11 mouse cellular contexts compared by ENCODE assay signal in genomic region chr5:4825951-4826350, GRCm38 (mm10).
DNase-seq lines count a peak whose midpoint lies in the region; ATAC-seq and TF ChIP-seq lines count a peak whose summit lies in the region.
"Had no signal": no experiment of that assay in that cellular context is flagged by ENCODE, and none has a peak within 500 bp of the region (broad histone marks: within the 10 kb centered on the region; RNA-seq: fewer than 3 reads in every experiment).

No protein-coding gene starts in this region.

- H3K4me3 ChIP-seq in forebrain, embryonic 10.5 days = no peak overlapping the region
- H3K4me3 ChIP-seq in forebrain, postnatal 0 days (ENCODE audit: low read depth, low read length) = no peak overlapping the region
- no peak overlapping the region for H3K4me3 ChIP-seq in limb, embryonic 14.5 days (replicated peaks; ENCODE audit: low read length)
- H3K4me3 ChIP-seq in forebrain, embryonic 12.5 days (replicated peaks) = no peak overlapping the region
- H3K4me3 ChIP-seq: forebrain, embryonic 15.5 days; hindbrain, embryonic 15.5 days had no signal

- H3K4me2 ChIP-seq in forebrain, postnatal 0 days (ENCODE audit: low read depth) = no peak overlapping the region
- H3K4me2 ChIP-seq in limb, embryonic 14.5 days (replicated peaks; ENCODE audit: low read depth, low read length, severe bottlenecking) = no peak overlapping the region
- H3K4me2 ChIP-seq in forebrain, embryonic 12.5 days = no peak overlapping the region
- H3K4me2 ChIP-seq: forebrain, embryonic 15.5 days; hindbrain, embryonic 15.5 days had no signal

- no peak overlapping the region for H3K9ac ChIP-seq in forebrain, postnatal 0 days
- no peak overlapping the region for H3K9ac ChIP-seq in limb, embryonic 14.5 days (ENCODE audit: low read depth, low read length, severe bottlenecking)
- H3K9ac ChIP-seq in forebrain, embryonic 12.5 days = no peak overlapping the region
- H3K9ac ChIP-seq: forebrain, embryonic 15.5 days; hindbrain, embryonic 15.5 days had no signal

- H3K27me3 ChIP-seq in forebrain, embryonic 10.5 days (ENCODE audit: poor library complexity, severe bottlenecking) = no peaks in the 10 kb centered on the region
- H3K27me3 ChIP-seq in forebrain, postnatal 0 days (ENCODE audit: insufficient read depth, low read length) = no peaks in the 10 kb centered on the region
- H3K27me3 ChIP-seq in limb, embryonic 14.5 days (ENCODE audit: control insufficient read depth, insufficient read depth, low read length) = no peaks in the 10 kb centered on the region
- 0 out of 2 replicates have a peak, but pooled peaks cover 4% of the 10 kb centered on the region for H3K27me3 ChIP-seq in forebrain, embryonic 12.5 days
- H3K27me3 ChIP-seq: forebrain, embryonic 15.5 days; hindbrain, embryonic 15.5 days had no signal

- no peak for TF ChIP-seq POLR2A in limb, embryonic 14.5 days (IDR thresholded peaks at IDR 0.05; ENCODE audit: borderline replicate concordance, extremely low read depth, insufficient read depth, insufficient read length)

- no peak for ATAC-seq in forebrain, postnatal 0 days
- no peak for ATAC-seq in limb, embryonic 14.5 days (ENCODE audit: low FRiP score, low read depth)
- no peak for ATAC-seq in forebrain, embryonic 12.5 days (ENCODE audit: low FRiP score)
- no peak for ATAC-seq in monocyte, adult 5-6 weeks (replicated peaks; ENCODE audit: insufficient number of reproducible peaks, low FRiP score, low TSS enrichment, poor library complexity, severe bottlenecking)
- ATAC-seq: forebrain, embryonic 15.5 days had no signal

- H3K36me3 ChIP-seq in forebrain, embryonic 10.5 days (replicated peaks) = no peaks in the 10 kb centered on the region
- H3K36me3 ChIP-seq in forebrain, postnatal 0 days (ENCODE audit: insufficient read depth) = no peaks in the 10 kb centered on the region
- H3K36me3 ChIP-seq in limb, embryonic 14.5 days (ENCODE audit: control insufficient read depth, insufficient read depth, low read length) = no peaks in the 10 kb centered on the region
- no peaks in the 10 kb centered on the region for H3K36me3 ChIP-seq in forebrain, embryonic 12.5 days (replicated peaks)
- H3K36me3 ChIP-seq: forebrain, embryonic 15.5 days; hindbrain, embryonic 15.5 days had no signal

- H3K27ac ChIP-seq in forebrain, embryonic 10.5 days = peak overlapping the region; percentile 4; the same call in 1 of the 2 replicates
- no peak overlapping the region for H3K27ac ChIP-seq in forebrain, postnatal 0 days (ENCODE audit: low read depth, low read length)
- H3K27ac ChIP-seq in limb, embryonic 14.5 days (replicated peaks; ENCODE audit: low read depth, low read length) = no peak overlapping the region
- no peak overlapping the region for H3K27ac ChIP-seq in forebrain, embryonic 12.5 days
- H3K27ac ChIP-seq: forebrain, embryonic 15.5 days; hindbrain, embryonic 15.5 days had no signal

- no peak for TF ChIP-seq CTCF in forebrain, postnatal 0 days (IDR thresholded peaks at IDR 0.05; ENCODE audit: low read depth)

- 83% methylated on average over 7 of the region's 7 CpGs for WGBS in forebrain, embryonic 10.5 days
- WGBS in forebrain, postnatal 0 days = 84% methylated on average over 7 of the region's 7 CpGs
- 31% methylated on average over 7 of the region's 7 CpGs for WGBS in limb, embryonic 14.5 days
- 78% methylated on average over 7 of the region's 7 CpGs for WGBS in forebrain, embryonic 12.5 days

- H3K4me1 ChIP-seq in forebrain, embryonic 10.5 days = peaks cover 21% of the 10 kb centered on the region
- H3K4me1 ChIP-seq in forebrain, postnatal 0 days (ENCODE audit: insufficient read depth) = peaks cover under 1% of the 10 kb centered on the region
- H3K4me1 ChIP-seq in limb, embryonic 14.5 days (ENCODE audit: control insufficient read depth, insufficient read depth, low read length) = peaks cover 8% of the 10 kb centered on the region
- H3K4me1 ChIP-seq in forebrain, embryonic 12.5 days = peaks cover 18% of the 10 kb centered on the region

- DNase-seq in forebrain, embryonic 10.5 days (ENCODE audit: extremely low spot score, low spot score) = no peak
- no peak for DNase-seq in forebrain, postnatal 0 days
- DNase-seq in Muller cell, postnatal 12 days (ENCODE audit: inconsistent ontology term) = peak; percentile 46
- peak; percentile 36 for DNase-seq in heart, postnatal 4 days
- peak; percentile 22 for DNase-seq in limb, embryonic 14.5 days (ENCODE audit: low spot score)
- DNase-seq in cerebellum, adult 9-11 months = no peak
- DNase-seq: cerebellum, adult 2 months had no signal

- H3K9me3 ChIP-seq in forebrain, embryonic 10.5 days = no peaks in the 10 kb centered on the region
- H3K9me3 ChIP-seq in forebrain, postnatal 0 days (ENCODE audit: low read length) = no peaks in the 10 kb centered on the region
- H3K9me3 ChIP-seq in limb, embryonic 14.5 days (ENCODE audit: control insufficient read depth, low read length) = no peaks in the 10 kb centered on the region
- no peaks in the 10 kb centered on the region for H3K9me3 ChIP-seq in forebrain, embryonic 12.5 days
- H3K9me3 ChIP-seq: forebrain, embryonic 15.5 days; hindbrain, embryonic 15.5 days had no signal

Comparison
In these comparisons a context has a peak if more than half of its experiments do, and no peak if none do; other contexts are left out.
1. DNase-seq: peak in Muller cell, postnatal 12 days (single experiment), heart, postnatal 4 days (single experiment) and limb, embryonic 14.5 days (single experiment); none in forebrain, embryonic 10.5 days (single experiment), forebrain, postnatal 0 days (single experiment) and cerebellum, adult 9-11 months (single experiment).